Mouse (Mus musculus) lung, postnatal 0 days (tissue): ENCODE measurements around the gene Frmd7. TPM values are rescaled to one million over a fixed set of nuclear protein-coding genes. Genes with fewer than 3 reads are reported as not detected.

Experiments used
- ATAC-seq: fragments of 200-750 bp; cut with Nextera tagmentation; 2 replicates; pipeline ENCODE4 v1.8.0; 2017; ENCODE audit warnings: moderate library complexity
- DNase-seq: peaks from one replicate; pipeline ENCODE4 v3.0.0-alpha.2; 2016; ENCODE audit warnings: low spot score
- H3K27ac ChIP-seq: fragments of 300-500 bp; sonication (generic); 2 replicates; pipeline ENCODE4 v1.5.1; 2014; ENCODE audit warnings: antibody characterized with exemption, mild to moderate bottlenecking, low read length, mixed read lengths
- H3K27me3 ChIP-seq: fragments of 300-500 bp; sonication (generic); replicated peaks from 2 replicates; pipeline ENCODE4 v1.6.1; 2014; ENCODE audit warnings: low read length, mixed read lengths; ENCODE audit not compliant: insufficient read depth
- H3K36me3 ChIP-seq: fragments of 300-500 bp; sonication (generic); 2 replicates; pipeline ENCODE4 v1.6.1; 2014; ENCODE audit warnings: low read length, mixed read lengths; ENCODE audit not compliant: insufficient read depth
- H3K4me1 ChIP-seq: fragments of 300-500 bp; sonication (generic); 2 replicates; pipeline ENCODE4 v1.6.1; 2014; ENCODE audit warnings: antibody characterized with exemption, low read depth, low read length, mixed read lengths; ENCODE audit not compliant: insufficient read depth
- H3K4me2 ChIP-seq: fragments of 300-500 bp; sonication (generic); replicated peaks from 2 replicates; pipeline ENCODE4 v1.6.1; 2014; ENCODE audit warnings: low read depth, mild to moderate bottlenecking, low read length, moderate library complexity, mixed read lengths
- H3K4me3 ChIP-seq: fragments of 300-500 bp; sonication (generic); 2 replicates; pipeline ENCODE4 v1.5.1; 2014; ENCODE audit warnings: low read depth, low read length
- H3K9ac ChIP-seq: fragments of 300-500 bp; sonication (generic); replicated peaks from 2 replicates; pipeline ENCODE4 v1.6.1; 2014; ENCODE audit warnings: low read depth, mild to moderate bottlenecking
- H3K9me3 ChIP-seq: fragments of 300-500 bp; sonication (generic); 2 replicates; pipeline ENCODE4 v1.6.1; 2016; ENCODE audit warnings: low read length, mixed read lengths
- CTCF ChIP-seq: IDR thresholded peaks from 2 replicates; pipeline ENCODE4 v1.5.1; 2016; ENCODE audit warnings: antibody characterized with exemption, mild to moderate bottlenecking
- EP300 ChIP-seq: IDR thresholded peaks from 2 replicates; pipeline ENCODE4 v1.6.1; 2016; ENCODE audit warnings: antibody characterized with exemption, mild to moderate bottlenecking, control low read depth
- WGBS: fragments of 180-500 bp; shearing (Covaris S2); extraction: QIAGEN DNeasy Blood & Tissue Kit; methylation state at CpG from one replicate; pipeline ENCODE4 v1.1.7; 2014; 5-methylcytosine and 5-hydroxymethylcytosine counted together
- polyA plus RNA-seq: library from polyadenylated mRNA; unstranded; fragments of >200 nt; fragmentation: Nextera tagmentation; extraction: Ambion mirVana; gene quantifications from 2 replicates; pipeline ENCODE4 v1.2.1, GENCODE M21; 2015

Frmd7 gene
- polyA plus RNA-seq, 1 experiment from 2014 or later: not detected

- ATAC-seq: peak; percentile 87
- DNase-seq: peak; percentile 58
- Histone ChIP-seq H3K4me3 (no peak overlapping the region), H3K4me1 (no peaks in the 10 kb centered on the region), H3K36me3 (no peaks in the 10 kb centered on the region), H3K27ac (no peak overlapping the region), H3K9ac (no peak overlapping the region), H3K4me2 (no peak overlapping the region), H3K27me3 (no peaks in the 10 kb centered on the region), H3K9me3 (no peaks in the 10 kb centered on the region)
- peak; percentile 73 for TF ChIP-seq EP300
- TF ChIP-seq CTCF: no peak
- 35% methylated on average over 10 of the region's 10 CpGs for WGBS
Observed at GRCm38 (mm10) chrX:50968157-50968932, 25.8 kb upstream of the Frmd7 start.

DNA sequence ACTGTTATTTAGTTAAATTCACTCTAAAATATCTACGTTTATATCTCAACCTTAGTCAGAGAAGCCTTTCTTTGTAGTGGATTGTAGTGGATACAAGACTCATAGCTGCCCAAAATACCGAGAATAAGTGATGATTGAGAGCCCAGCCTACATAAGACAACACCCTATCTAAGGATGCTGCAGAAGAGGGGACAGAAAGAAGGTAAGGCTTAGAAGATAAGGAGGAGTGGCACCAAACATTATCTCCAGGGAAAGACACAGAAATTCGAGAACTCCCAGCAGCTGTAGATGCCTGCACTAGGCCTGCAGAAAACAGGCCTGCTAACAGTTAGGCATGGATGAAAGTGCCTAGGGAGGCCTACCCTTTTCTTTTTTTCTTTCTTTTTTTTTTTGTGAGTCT lies 22.6 kb upstream of the Frmd7 start:
- no peak overlapping the region for H3K4me2 ChIP-seq
- no peaks in the 10 kb centered on the region for H3K4me1 ChIP-seq
- H3K27me3 ChIP-seq: no peaks in the 10 kb centered on the region
- no peak overlapping the region for H3K9ac ChIP-seq
- no peaks in the 10 kb centered on the region for H3K9me3 ChIP-seq
- DNase-seq (no peak), ATAC-seq (no peak)
- no peak for TF ChIP-seq CTCF
- TF ChIP-seq EP300: no peak
- H3K4me3 ChIP-seq: no peak overlapping the region
- H3K27ac ChIP-seq: no peak overlapping the region
- 65% methylated on average over 3 of the region's 3 CpGs for WGBS
- no peaks in the 10 kb centered on the region for H3K36me3 ChIP-seq

GRCm38 (mm10) chrX:50962955-50963354 lies 20.4 kb upstream of the Frmd7 start:
- Histone ChIP-seq H3K4me3 (no peak overlapping the region), H3K9me3 (no peaks in the 10 kb centered on the region), H3K27me3 (no peaks in the 10 kb centered on the region), H3K27ac (0 out of 2 replicates have a peak overlapping the region, but pooled peaks have one; percentile 26), H3K9ac (no peak overlapping the region), H3K36me3 (no peaks in the 10 kb centered on the region), H3K4me1 (no peaks in the 10 kb centered on the region), H3K4me2 (no peak overlapping the region)
- peak; percentile 50 for TF ChIP-seq EP300
- no peak for TF ChIP-seq CTCF
- DNase-seq: peak; percentile 39
- peak; percentile 77 for ATAC-seq
- 44% methylated on average over 6 of the region's 6 CpGs for WGBS

GRCm38 (mm10) chrX:50948633-50949032 lies 6.1 kb upstream of the Frmd7 start:
- no peak overlapping the region for H3K4me2 ChIP-seq
- H3K36me3 ChIP-seq: no peaks in the 10 kb centered on the region
- no peak overlapping the region for H3K9ac ChIP-seq
- H3K9me3 ChIP-seq: no peaks in the 10 kb centered on the region
- no peak overlapping the region for H3K4me3 ChIP-seq
- H3K4me1 ChIP-seq: no peaks in the 10 kb centered on the region
- no peak overlapping the region for H3K27ac ChIP-seq
- H3K27me3 ChIP-seq: no peaks in the 10 kb centered on the region
- DNase-seq (peak; percentile 16), ATAC-seq (no peak)
- WGBS: 21% methylated on average over 2 of the region's 2 CpGs
- TF ChIP-seq CTCF: no peak
- TF ChIP-seq EP300: no peak

DNA sequence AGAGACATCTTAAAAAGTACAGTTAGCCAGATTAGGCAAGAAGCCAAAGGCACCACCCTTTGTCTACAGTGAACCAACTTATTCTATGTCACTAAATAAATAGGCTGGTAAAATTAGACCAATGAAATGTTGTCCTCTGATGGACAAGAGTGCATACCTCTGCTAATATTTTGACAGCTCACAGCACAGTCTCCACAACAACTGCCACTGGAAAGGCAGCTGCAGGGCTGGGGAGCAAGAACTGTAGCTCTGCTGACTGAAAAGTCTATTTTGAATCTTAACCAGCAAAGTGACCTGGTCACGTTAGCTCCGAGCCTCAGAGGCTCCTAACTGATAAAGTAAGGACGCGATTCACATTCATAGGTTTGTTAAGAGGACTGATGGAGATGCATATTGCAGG lies 5.6 kb upstream of the Frmd7 start:
- Histone ChIP-seq H3K9ac (no peak overlapping the region), H3K4me1 (no peaks in the 10 kb centered on the region), H3K27ac (no peak overlapping the region), H3K4me2 (no peak overlapping the region), H3K36me3 (no peaks in the 10 kb centered on the region), H3K27me3 (no peaks in the 10 kb centered on the region), H3K4me3 (no peak overlapping the region), H3K9me3 (no peaks in the 10 kb centered on the region)
- WGBS: 60% methylated on average over 4 of the region's 4 CpGs
- DNase-seq: peak; percentile 23
- TF ChIP-seq EP300: no peak
- no peak for ATAC-seq

GRCm38 (mm10) chrX:50937117-50937516 lies 5.4 kb downstream of the Frmd7 start:
- no peak for DNase-seq
- no peak overlapping the region for H3K9ac ChIP-seq
- 62% methylated on average over 3 of the region's 3 CpGs for WGBS

More at GRCm38 (mm10) chrX:50937117-50937516, 5.4 kb downstream of the Frmd7 start:
- Histone ChIP-seq H3K4me1 (no peaks in the 10 kb centered on the region), H3K27me3 (no peaks in the 10 kb centered on the region), H3K36me3 (no peaks in the 10 kb centered on the region), H3K9me3 (no peaks in the 10 kb centered on the region), H3K27ac (no peak overlapping the region), H3K4me3 (no peak overlapping the region), H3K4me2 (no peak overlapping the region)
- no peak for ATAC-seq
- TF ChIP-seq CTCF (no peak), EP300 (no peak)
